Mouse (Mus musculus): ENCODE data around the gene Mcemp1.

Gene Mcemp1

DNA sequence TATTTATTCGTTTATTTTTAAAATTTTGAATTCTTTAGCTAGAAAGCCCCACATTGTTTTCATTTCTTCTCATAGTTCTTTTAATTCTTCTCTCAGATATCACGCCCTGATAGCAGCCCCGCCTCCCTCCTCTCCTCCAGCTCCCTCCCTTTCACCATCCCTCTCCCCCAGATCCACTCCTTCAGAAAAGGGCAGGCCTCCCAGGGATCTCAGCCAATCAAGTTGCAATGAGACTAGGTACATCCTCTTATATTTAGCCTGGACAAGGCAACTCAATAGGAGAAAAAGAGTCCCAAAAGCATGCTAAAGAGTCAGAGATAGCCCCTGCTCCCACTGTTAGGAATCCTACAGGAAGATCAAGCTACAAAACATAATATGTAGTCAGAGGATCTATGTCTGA, 9.1 kb downstream of the Mcemp1 start:
- DNase-seq: no peak

DNA sequence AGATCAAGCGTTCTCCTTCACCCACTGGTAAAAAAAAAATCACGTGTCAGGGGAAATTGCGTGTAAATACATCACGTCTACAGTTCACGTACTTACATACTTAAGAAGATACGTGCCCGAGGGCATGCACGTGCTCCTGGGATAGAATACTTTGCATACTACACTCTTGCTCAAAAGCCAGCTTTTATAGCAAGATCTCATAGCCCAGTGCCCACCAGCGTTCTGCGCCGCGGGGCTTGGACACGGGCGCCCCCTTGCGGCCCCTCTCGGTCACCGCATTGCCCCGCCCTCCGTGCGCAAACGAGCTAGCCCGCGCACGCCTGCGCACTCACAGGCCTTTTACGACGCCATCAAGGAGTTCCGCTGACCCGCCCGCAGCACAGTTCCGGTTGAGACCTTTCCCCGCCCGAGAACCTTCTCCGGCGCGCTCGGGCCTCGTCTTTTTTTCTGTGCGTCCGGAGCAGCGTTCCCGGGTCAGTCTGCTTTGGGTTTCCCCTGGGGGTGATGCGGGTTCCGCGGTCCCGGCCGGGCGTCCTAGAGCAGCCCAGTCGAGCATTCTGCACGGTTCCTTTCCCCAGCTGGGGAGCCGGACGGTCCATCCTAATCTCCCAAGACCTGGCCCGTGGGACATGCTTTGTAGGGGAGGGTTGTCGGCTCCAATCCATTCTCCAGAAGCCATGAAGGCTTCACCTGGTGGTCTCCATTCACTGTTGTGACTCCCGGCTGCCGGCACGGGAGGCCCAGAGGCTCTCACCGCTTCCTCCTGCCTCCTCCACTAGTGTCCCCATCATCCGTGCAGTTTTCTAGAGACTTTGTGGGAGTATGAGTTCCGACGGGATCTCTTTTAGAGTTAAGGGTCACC, 10.8 kb downstream of the Mcemp1 start, which contains the start of gene Trappc5:
Trappc5 (plus strand) TSS at position 169 of the 862 bp plus-strand sequence.
- peak; percentile 96 for DNase-seq

DNA sequence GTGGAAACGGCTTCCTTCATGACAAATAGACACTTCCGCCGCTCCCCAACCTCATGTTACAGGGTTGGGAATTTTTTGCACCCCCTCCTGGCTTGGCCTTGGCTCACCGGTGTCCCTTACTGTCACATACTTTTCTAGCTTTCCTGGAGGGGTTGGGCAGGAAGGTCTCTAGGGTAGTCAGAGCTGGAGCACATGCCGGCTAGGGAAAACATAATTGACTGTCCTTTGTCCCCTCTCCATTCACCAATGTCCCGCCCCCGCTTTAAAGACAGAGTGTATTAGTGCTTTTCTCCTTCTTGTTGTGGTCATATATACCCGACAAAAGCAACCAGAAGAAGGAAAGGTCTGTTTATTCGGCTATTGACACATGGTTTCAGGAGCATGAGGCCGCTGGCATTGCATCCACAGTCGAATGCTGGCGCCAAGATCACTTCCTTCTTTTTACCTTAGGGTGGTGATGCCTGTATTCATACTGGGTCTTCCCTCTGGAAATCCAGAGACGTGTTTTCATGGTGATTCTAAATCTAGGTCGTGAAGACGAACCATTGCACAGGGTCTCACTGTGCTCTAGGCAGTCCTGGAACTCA, 11.5 kb downstream of the Mcemp1 start:
- no peak for DNase-seq

DNA sequence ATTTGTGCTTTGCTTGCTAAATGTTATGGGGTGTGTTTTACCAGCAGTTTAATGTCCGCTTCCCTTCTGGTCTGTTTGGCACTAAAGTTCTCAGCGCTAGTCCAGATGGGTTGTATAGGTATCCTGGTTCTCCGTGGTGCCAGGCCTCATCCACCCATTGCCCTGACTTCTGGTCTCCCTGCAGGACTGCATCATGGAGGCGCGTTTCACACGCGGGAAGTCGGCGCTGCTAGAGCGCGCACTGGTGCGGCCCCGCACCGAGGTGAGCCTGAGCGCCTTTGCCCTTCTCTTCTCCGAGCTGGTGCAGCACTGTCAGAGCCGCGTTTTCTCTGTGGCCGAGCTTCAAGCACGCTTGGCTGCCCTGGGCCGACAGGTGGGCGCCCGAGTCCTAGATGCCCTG, 13.3 kb downstream of the Mcemp1 start:
- no peak for DNase-seq

DNA sequence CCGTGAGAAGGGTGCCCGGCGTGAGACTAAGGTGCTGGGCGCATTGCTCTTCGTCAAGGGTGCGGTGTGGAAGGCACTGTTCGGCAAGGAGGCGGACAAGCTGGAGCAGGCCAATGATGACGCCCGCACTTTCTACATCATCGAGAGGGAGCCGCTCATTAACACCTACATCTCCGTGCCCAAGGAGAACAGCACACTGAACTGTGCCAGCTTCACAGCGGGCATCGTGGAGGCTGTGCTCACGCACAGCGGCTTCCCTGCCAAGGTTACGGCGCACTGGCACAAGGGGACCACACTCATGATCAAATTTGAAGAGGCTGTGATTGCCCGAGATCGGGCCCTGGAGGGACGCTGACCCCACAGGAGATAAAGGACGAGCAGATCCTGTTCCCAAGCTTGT, 13.7 kb downstream of the Mcemp1 start:
- no peak for DNase-seq

DNA sequence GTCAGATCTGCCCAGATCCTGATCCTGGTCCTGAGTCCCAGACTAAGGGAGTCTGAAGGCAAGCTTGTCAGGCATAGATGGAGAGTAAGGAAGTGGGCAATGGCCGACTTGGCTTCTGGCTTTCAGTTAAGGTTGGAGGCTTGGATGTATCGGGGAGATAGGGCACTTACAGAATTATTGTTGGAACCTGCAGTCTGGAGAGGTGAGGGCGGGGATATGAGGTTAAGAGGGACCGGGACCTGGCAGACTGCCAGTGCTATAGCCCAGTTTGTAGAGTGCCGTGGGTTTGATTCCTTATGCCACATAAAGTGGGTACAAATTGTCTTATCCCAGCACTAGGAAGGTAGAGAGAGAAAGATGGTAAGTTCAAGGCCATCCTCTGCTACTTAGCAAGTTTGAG, 14.1 kb downstream of the Mcemp1 start:
- DNase-seq: no peak

DNA sequence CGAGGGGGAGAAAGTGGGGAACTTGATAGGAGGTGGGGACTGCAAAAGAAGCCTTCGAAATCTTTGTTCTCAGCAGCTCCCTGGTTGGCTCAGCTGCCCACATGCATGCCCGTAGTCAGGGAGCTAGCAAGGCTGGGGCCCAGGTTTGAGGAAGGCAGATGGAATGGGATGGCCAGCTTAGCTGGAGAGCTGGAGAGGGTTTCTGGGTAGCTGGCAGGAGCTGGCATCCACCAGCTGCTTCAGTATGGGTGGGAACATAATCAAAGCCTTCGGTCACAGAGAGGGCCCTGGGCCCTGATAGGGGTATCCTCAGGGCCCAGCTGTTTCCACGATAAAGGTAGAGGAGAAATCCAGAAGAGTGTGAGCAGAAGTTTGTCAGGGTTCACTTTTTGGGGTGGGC, 16.9 kb downstream of the Mcemp1 start:
- no peak for DNase-seq

DNA sequence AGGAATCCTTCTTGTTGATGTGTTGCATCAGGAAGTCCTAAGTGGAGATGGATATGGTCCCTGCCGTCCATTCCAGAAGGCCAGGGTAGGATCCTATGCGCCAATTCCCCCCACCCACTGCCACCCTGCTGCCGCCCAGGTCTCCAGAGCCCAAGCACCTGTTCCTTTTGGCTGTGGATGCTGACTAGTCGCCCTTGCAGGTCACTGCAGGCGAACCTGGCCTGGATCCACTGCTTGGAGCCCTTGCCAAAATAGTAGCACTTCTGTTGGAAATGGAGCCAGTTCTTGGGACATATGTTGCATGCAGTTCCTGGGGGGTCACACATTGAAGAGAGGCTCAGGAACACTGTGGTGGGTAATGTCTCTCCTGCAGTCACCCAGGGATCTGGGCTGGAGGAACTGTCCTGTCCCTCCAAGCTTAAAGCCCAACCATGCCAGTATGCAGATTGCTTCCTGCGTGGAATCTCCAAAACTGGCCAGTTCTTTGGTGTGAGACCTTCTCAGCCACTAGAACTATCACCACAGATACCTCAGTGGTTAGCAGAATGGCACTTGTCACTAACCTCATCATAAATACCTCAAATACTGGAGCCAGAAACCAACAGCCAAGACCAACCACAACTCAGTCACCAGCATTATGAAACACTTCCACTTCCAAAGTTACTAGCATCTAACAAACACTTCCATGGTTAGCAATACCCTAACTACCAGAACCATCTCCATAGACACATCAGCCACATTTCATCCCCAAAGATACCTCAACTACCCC, 18.0 kb downstream of the Mcemp1 start:
- DNase-seq: no peak

DNA sequence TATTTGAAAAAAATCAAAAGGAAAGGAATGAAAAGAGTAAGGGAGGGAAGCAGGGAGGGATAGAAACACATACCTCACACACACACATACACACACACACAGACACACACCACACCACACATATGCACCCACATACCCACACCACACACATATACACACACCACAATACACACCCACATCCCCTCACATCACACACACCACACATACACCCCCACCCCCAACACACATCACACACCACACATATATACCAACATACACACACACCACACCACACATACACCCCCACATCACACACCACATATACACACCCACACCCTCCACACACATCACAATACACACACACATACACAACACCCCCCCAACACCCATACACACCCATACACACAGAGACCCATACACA, 19.0 kb downstream of the Mcemp1 start:
- no peak for DNase-seq

DNA sequence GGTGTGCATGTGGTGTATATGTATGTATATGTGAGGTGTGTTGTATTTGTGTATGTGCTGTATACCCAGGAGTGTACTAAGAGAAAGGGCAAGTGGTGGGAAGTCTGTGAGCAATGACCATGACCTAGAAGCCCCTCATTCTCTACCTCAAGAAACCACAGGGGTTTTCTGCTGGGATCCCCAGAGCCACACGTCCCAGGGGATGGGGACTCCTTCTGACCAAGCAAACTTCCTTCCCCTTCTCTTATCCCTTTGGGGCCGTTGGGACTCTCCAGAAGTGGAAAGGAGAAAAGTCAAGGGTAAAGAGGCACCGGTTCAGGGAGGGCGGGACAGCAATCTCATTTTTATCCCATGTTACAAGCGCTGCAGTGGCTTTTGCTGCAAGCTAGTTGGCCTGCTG, 19.9 kb downstream of the Mcemp1 start:
- no peak for DNase-seq

DNA sequence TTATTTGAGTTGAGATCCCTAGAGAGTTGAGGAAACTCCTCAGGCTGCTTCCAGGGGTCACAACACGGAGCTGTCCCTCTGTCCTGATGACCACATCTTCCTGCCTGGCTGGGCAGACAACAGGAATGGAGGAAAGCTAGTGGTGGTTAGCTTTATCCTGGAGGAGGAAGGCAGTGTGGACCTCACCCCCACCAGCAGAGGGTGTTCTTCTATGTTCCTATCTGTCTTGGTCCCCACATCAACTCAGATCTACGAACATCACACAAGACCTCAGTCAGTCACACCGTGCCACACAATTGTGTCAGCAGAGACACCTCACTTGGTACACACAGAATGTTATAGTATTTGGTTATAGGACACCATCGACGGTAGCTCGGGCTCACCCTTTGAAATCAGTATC, 22.0 kb downstream of the Mcemp1 start:
- no peak for DNase-seq

DNA sequence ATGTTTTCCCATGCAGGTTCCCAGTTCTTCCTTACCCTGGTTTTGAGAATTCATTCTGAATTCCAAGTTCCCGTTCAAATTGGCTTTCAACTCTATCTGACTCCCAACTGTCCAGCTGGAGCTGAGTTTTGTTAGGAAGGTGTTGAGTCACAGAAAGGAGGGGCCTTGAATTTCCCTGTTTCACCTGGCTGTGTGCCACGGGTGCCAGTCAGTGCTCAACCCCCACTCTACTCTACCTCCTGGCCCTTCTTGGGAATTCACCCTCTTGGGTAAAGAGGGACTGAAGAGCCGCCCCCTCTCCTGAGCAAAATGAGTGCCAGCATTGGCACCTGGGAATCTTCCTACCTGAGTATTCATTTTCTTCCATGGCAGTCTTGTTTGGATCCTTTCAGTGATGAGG, 25.2 kb downstream of the Mcemp1 start:
- DNase-seq: no peak

DNA sequence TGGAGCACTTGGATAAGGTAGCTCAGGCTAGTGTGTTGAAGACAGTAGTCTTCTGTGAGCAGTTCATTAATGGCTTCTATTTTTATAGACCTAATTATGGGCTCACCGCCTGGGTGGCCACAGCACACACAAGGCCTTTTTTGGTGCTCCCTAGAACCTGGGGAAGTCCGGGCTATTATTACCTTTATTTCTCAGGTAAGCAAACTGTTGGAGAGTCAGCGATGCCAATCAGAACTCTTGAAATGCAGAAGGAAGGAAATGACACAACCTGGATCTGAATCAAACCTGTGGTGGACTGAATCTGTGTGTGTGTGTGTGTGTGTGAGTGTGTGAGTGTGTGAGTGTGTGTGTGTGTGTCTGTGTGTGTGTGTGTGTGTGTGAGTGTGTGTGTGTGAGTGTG, 28.6 kb downstream of the Mcemp1 start, which contains the start of gene Fcer2a:
Fcer2a (minus strand) TSS at position 55 of the 400 bp plus-strand sequence.
- no peak for DNase-seq

DNA sequence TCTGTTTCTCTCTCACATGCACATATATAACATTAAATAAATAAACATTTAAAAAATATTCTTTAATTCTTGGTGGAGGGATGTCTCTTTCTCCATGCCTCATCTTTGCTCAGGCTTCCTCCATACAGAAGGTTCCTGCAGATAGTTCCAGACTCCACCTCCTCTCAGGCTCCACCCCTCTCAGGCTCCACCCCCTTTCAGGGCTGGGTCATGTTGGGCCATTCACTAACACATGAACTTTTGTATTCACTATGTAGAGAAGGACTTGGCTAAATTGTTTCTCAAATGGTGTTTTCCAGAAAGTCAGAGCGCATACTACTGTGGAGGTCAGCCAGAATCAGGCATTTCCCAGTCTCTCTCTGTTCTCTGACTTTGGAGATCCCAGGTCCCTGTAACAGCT, 35.9 kb downstream of the Mcemp1 start:
- DNase-seq: no peak

DNA sequence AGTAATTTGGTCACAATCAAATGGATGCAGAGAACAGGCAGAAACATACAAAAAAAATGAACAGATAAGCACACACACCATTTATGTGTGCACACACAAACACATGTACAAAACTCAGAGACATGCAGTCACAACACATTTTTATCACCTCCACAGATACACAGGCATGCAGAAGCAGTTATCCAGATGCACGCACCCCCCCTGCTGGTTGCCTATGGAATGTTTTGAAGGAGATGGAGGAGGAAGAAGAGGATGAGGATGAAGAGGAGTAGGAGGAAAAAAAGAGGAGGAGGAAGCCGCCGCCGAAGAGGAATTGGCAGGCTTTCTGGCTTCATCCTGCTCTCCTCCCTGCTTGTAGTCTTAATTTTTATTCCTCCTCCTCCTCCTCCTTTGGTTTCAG, 40.2 kb downstream of the Mcemp1 start:
- DNase-seq: peak; percentile 16

DNA sequence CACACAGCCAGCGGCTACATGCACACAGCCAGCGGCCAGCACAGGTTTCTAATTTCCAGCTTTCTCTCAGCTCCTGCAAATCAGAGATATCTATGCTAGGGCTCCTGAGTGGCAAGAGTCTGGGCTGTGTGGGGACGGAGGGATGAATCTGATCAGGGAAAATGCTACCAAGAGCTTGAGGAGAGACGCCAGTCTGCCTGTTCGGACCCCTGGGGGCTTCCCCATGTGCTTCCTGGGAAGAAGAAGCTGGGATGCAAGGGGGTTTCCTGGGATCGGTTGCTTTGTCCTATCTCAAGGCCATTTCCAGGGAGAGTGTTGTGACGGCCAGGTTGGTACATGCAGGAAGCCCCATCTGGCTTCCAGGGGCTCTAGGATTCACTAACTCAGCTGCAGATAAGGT, 42.1 kb downstream of the Mcemp1 start:
- DNase-seq: no peak

DNA sequence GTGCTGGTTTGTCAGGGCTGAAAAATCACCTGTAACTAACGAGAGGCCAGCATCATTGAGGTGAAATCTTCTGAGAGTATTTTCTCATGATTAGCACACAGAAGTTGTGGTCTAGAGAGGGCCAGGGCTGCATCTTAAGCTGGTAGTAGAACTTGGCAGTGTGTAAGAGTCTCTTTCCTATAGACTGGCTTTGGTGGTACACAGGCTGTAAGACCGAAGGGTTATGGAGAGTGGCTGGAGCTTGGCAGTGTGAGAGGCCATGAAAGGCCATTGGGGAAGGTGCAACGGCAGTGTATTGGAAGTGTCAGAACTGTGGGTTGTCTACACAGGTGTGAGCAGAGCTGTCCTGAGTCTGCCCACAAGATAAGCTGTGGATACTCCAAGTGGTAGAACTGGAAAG, 44.8 kb downstream of the Mcemp1 start:
- DNase-seq: no peak

DNA sequence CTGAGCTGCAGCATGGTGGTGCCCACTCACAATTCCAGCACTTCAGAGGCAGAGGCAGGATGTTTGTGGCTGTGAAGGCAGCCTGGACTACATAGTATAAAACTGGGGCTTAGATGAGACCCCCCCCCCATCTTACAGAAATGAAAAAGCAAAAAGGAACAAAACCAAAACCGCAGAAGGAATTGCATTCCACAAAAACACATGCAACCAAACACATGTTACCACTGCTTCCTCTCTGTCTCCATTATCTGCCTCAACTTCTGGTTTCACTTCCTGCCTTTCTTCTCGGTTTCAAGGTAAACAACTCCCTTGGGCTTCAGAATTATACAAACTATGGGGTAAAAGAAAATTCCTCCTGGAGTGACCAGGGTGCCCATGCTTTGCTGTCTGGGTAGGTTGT, 46.1 kb downstream of the Mcemp1 start:
- no peak for DNase-seq

DNA sequence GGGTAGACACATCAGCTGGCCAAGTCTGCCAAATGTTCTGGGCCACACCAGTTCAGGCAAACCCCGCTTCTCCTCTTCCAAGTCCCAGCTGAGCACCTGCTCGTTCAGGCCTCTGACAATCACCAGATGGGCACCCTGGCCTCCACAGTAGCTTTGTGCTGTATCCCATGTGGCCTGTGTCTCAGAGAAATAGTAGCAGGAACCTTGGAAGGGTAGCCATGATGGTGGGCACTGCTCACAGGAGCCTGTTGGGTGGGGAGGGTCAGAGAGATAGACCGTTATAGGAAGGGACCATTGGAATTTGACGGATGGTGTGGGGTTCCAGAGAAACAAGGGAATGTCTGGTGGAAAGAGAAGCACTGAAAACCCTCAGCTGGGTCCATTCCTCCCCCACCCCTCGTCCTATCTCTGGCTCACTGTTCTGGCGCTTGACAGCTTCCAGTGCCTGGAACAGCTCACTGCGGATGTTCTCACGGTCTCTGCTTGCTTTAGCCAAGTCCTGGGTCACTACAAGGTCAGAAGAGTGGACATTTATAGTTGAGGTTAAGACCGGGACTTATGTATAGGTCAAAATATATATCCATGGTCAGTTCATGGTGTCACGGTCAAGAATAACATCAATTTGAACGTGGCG, 51.9 kb downstream of the Mcemp1 start:
- DNase-seq: no peak

DNA sequence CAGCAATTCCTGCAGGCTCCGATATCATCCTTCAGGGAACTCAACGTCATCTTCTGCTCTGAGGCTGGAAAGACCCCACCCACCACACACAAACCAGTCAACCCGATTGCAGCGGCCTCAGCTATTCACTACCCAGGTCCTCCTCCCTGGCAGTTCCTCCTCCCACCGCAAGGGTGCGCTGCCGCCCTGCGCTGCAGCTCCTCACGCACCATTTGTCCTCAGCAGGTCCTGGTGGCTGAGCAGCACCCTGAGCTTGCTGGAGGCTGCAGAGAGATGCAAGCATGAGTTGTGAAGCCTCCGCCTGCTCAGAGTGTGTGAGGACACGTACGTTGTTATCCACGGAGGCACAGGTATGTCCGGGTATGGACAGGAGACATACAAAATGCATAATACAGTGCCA, 53.0 kb downstream of the Mcemp1 start:
- DNase-seq: peak; percentile 66

All from retina, postnatal 1 day (tissue).